Mouse (Mus musculus): ENCODE measurements around the gene Zfyve28. TPM values are rescaled to one million over a fixed set of nuclear protein-coding genes. Genes with fewer than 3 reads are reported as not detected.

Gene Zfyve28
- 1.8 and 1.9 TPM in 2 replicates for polyA plus RNA-seq (2015; fragmentation: Nextera tagmentation; extraction: Ambion mirVana)

GRCm38 (mm10) chr5:34288154-34288716 lies at the start of gene Zfyve28, which contains the start of gene Cfap99:
Zfyve28 (minus strand) TSS chr5:34288449.
Cfap99 (plus strand) TSS chr5:34288600.
- peaks cover 63% of the 10 kb centered on the region for H3K27me3 ChIP-seq

GRCm38 (mm10) chr5:34336775-34337450 lies 48.7 kb upstream of the Zfyve28 start:
- peaks cover 26% of the 10 kb centered on the region for H3K4me1 ChIP-seq
- peak overlapping the region; percentile 74 for H3K4me2 ChIP-seq
- under 1% methylated on average over 42 of the region's 42 CpGs for WGBS
- H3K9ac ChIP-seq, result peak overlapping the region; percentile 98
- no peaks in the 10 kb centered on the region for H3K9me3 ChIP-seq (replicated peaks)
- peak overlapping the region; percentile 93 for H3K27ac ChIP-seq
- peak; percentile 44; the same call in 1 of the 2 replicates for ATAC-seq
- H3K36me3 ChIP-seq (ENCODE audit: poor library complexity, severe bottlenecking), result peaks cover 6% of the 10 kb centered on the region; the same call in 1 of the 2 replicates
- no peaks in the 10 kb centered on the region for H3K27me3 ChIP-seq
- peak overlapping the region; percentile 96 for H3K4me3 ChIP-seq

More at GRCm38 (mm10) chr5:34288154-34288716, at the start of gene Zfyve28, which contains the start of gene Cfap99:
- Histone ChIP-seq H3K9me3 (replicated peaks) (no peaks in the 10 kb centered on the region), H3K4me1 (peaks cover 15% of the 10 kb centered on the region), H3K4me2 (peak within 1 kb of the TSS; percentile 90), H3K9ac (peak within 1 kb of the TSS; percentile 64), H3K36me3 (ENCODE audit: poor library complexity, severe bottlenecking) (no peaks in the 10 kb centered on the region), H3K27ac (no peak within 1 kb of the TSS), H3K4me3 (peak within 1 kb of the TSS; percentile 68)
- under 1% methylated on average over 73 of the region's 83 CpGs for WGBS
- ATAC-seq, result peak; percentile 99

GRCm38 (mm10) chr5:34336097-34336774 lies 48.0 kb upstream of the Zfyve28 start, which contains the start of gene Rnf4:
Rnf4 (plus strand) TSS chr5:34336289.
- peak; percentile 98 for ATAC-seq
- Histone ChIP-seq H3K36me3 (ENCODE audit: poor library complexity, severe bottlenecking) (peaks cover 6% of the 10 kb centered on the region; the same call in 1 of the 2 replicates), H3K4me1 (peaks cover 26% of the 10 kb centered on the region), H3K9ac (peak within 1 kb of the TSS; percentile 98), H3K4me3 (peak within 1 kb of the TSS; percentile 96), H3K27me3 (no peaks in the 10 kb centered on the region), H3K4me2 (peak within 1 kb of the TSS; percentile 74), H3K9me3 (replicated peaks) (no peaks in the 10 kb centered on the region), H3K27ac (peak within 1 kb of the TSS; percentile 93)
- WGBS, result under 1% methylated on average over 65 of the region's 67 CpGs

GRCm38 (mm10) chr5:34335539-34336096 lies 47.4 kb upstream of the Zfyve28 start:
- 3% methylated on average over 21 of the region's 21 CpGs for WGBS
- Histone ChIP-seq H3K9me3 (replicated peaks) (no peaks in the 10 kb centered on the region), H3K27me3 (no peaks in the 10 kb centered on the region), H3K4me2 (peak overlapping the region; percentile 71), H3K36me3 (ENCODE audit: poor library complexity, severe bottlenecking) (peaks cover 6% of the 10 kb centered on the region; the same call in 1 of the 2 replicates), H3K4me3 (peak overlapping the region; percentile 96), H3K4me1 (peaks cover 26% of the 10 kb centered on the region), H3K9ac (peak overlapping the region; percentile 89), H3K27ac (peak overlapping the region; percentile 63)
- peak; percentile 68 for ATAC-seq

GRCm38 (mm10) chr5:34334081-34334480 lies 45.8 kb upstream of the Zfyve28 start:
- Histone ChIP-seq H3K27me3 (no peaks in the 10 kb centered on the region), H3K4me2 (no peak overlapping the region), H3K4me3 (no peak overlapping the region), H3K9ac (no peak overlapping the region), H3K9me3 (replicated peaks) (no peaks in the 10 kb centered on the region), H3K36me3 (ENCODE audit: poor library complexity, severe bottlenecking) (peaks cover 6% of the 10 kb centered on the region; the same call in 1 of the 2 replicates), H3K27ac (no peak overlapping the region), H3K4me1 (peaks cover 23% of the 10 kb centered on the region)
- WGBS, result 91% methylated on average over 1 of the region's 1 CpGs
- no peak for ATAC-seq

GRCm38 (mm10) chr5:34330136-34330535 lies 41.9 kb upstream of the Zfyve28 start:
- Histone ChIP-seq H3K4me2 (no peak overlapping the region), H3K4me3 (no peak overlapping the region), H3K27me3 (no peaks in the 10 kb centered on the region), H3K9me3 (replicated peaks) (no peaks in the 10 kb centered on the region), H3K36me3 (ENCODE audit: poor library complexity, severe bottlenecking) (no peaks in the 10 kb centered on the region), H3K9ac (no peak overlapping the region), H3K4me1 (peaks cover 14% of the 10 kb centered on the region), H3K27ac (no peak overlapping the region)
- WGBS, result 89% methylated on average over 2 of the region's 2 CpGs
- ATAC-seq, result no peak

- Histone ChIP-seq H3K9me3 (replicated peaks) (no peaks in the 10 kb centered on the region), H3K36me3 (ENCODE audit: poor library complexity, severe bottlenecking) (no peaks in the 10 kb centered on the region), H3K4me1 (peaks cover 14% of the 10 kb centered on the region), H3K27ac (no peak overlapping the region), H3K9ac (peak overlapping the region; percentile 60), H3K4me2 (peak overlapping the region; percentile 57), H3K4me3 (peak overlapping the region; percentile 33), H3K27me3 (no peaks in the 10 kb centered on the region)
- ATAC-seq, result 0 out of 2 replicates have a peak, but pooled peaks have one; percentile 63
- WGBS, result 14% methylated on average over 31 of the region's 31 CpGs
These were observed 38.8 kb upstream of the Zfyve28 start for GRCm38 (mm10) chr5:34326875-34327576.

GRCm38 (mm10) chr5:34326249-34326691 lies 38.0 kb upstream of the Zfyve28 start:
- H3K9me3 ChIP-seq (replicated peaks), result no peaks in the 10 kb centered on the region
- H3K9ac ChIP-seq, result no peak overlapping the region
- H3K4me3 ChIP-seq, result no peak overlapping the region
- no peaks in the 10 kb centered on the region for H3K27me3 ChIP-seq
- H3K4me1 ChIP-seq, result peaks cover 14% of the 10 kb centered on the region
- ATAC-seq, result no peak
- no peak overlapping the region for H3K27ac ChIP-seq
- WGBS, result 23% methylated on average over 4 of the region's 4 CpGs
- H3K4me2 ChIP-seq, result peak overlapping the region; percentile 57
- H3K36me3 ChIP-seq (ENCODE audit: poor library complexity, severe bottlenecking), result no peaks in the 10 kb centered on the region

- no peak overlapping the region for H3K4me3 ChIP-seq
- H3K9ac ChIP-seq, result no peak overlapping the region
- H3K36me3 ChIP-seq (ENCODE audit: poor library complexity, severe bottlenecking), result no peaks in the 10 kb centered on the region
- H3K4me1 ChIP-seq, result peaks cover 14% of the 10 kb centered on the region
- no peak overlapping the region for H3K4me2 ChIP-seq
- H3K27ac ChIP-seq, result no peak overlapping the region
- ATAC-seq, result no peak
- H3K27me3 ChIP-seq, result no peaks in the 10 kb centered on the region
- H3K9me3 ChIP-seq (replicated peaks), result no peaks in the 10 kb centered on the region
These were observed 37.0 kb upstream of the Zfyve28 start for GRCm38 (mm10) chr5:34325286-34325685.

GRCm38 (mm10) chr5:34321236-34321635 lies 33.0 kb upstream of the Zfyve28 start:
- Histone ChIP-seq H3K4me1 (peaks cover 3% of the 10 kb centered on the region), H3K4me2 (no peak overlapping the region), H3K27me3 (no peaks in the 10 kb centered on the region), H3K36me3 (ENCODE audit: poor library complexity, severe bottlenecking) (no peaks in the 10 kb centered on the region), H3K4me3 (no peak overlapping the region), H3K9ac (no peak overlapping the region), H3K27ac (no peak overlapping the region), H3K9me3 (replicated peaks) (no peaks in the 10 kb centered on the region)
- ATAC-seq, result no peak
- 87% methylated on average over 4 of the region's 4 CpGs for WGBS

GRCm38 (mm10) chr5:34319491-34320034 lies 31.3 kb upstream of the Zfyve28 start:
- H3K4me2 ChIP-seq, result no peak overlapping the region
- no peak overlapping the region for H3K27ac ChIP-seq
- no peaks in the 10 kb centered on the region for H3K27me3 ChIP-seq
- H3K36me3 ChIP-seq (ENCODE audit: poor library complexity, severe bottlenecking), result no peaks in the 10 kb centered on the region
- no peak overlapping the region for H3K4me3 ChIP-seq
- no peak overlapping the region for H3K9ac ChIP-seq
- H3K9me3 ChIP-seq (replicated peaks), result no peaks in the 10 kb centered on the region
- no peaks in the 10 kb centered on the region for H3K4me1 ChIP-seq
- WGBS, result 77% methylated on average over 2 of the region's 2 CpGs
- no peak for ATAC-seq
